Mouse (Mus musculus): ENCODE measurements at regions not wholly inside any gene's neighbourhood (a gene's known extent, or its start where the extent isn't known, plus 50 kb on each side); places are given as distances from the start of the nearest gene placed in this dataset.

- no peak for TF ChIP-seq CTCF (IDR thresholded peaks at IDR 0.05; ENCODE audit: borderline replicate concordance, extremely low read depth, insufficient read depth, insufficient read length)
- no peak for TF ChIP-seq POLR2A (IDR thresholded peaks at IDR 0.05; ENCODE audit: borderline replicate concordance, extremely low read depth, insufficient read depth, insufficient read length, poor library complexity, severe bottlenecking)
Observed at GRCm38 (mm10) chr11:56384761-56385160, 344.0 kb upstream of the Nmur2 start.
